Mouse (Mus musculus) spleen, adult 2 months (tissue): ENCODE measurements at regions not wholly inside any gene's neighbourhood (a gene's known extent, or its start where the extent isn't known, plus 50 kb on each side); places are given as distances from the start of the nearest gene placed in this dataset.

Experiments
- DNase-seq, 2 experiments: peaks; one replicate each; pipeline versions ENCODE4 v3.0.0 to v3.0.0-alpha.2; 2012 to 2021; ENCODE audit warnings: low spot score in 2 of 2, low read depth in 1 of 2
- H3K27ac ChIP-seq: fragments of 200-500 bp; 2 replicates; pipeline ENCODE4 v1.5.1; 2012; ENCODE audit warnings: low read length, inconsistent platforms; ENCODE audit not compliant: insufficient read depth
- H3K27me3 ChIP-seq: fragments of 200-500 bp; 2 replicates; pipeline ENCODE4 v1.6.1; 2012; ENCODE audit warnings: mild to moderate bottlenecking, moderate library complexity, low read length, inconsistent platforms; ENCODE audit not compliant: control insufficient read depth, insufficient read depth
- H3K36me3 ChIP-seq: fragments of 200-500 bp; 2 replicates; pipeline ENCODE4 v1.6.1; 2012; ENCODE audit warnings: mild to moderate bottlenecking, low read length, inconsistent platforms; ENCODE audit not compliant: control insufficient read depth, insufficient read depth
- H3K4me1 ChIP-seq: fragments of 200-500 bp; 2 replicates; pipeline ENCODE4 v1.6.1; 2011; ENCODE audit warnings: inconsistent platforms; ENCODE audit not compliant: control insufficient read depth, insufficient read depth, insufficient read length
- H3K4me3 ChIP-seq: fragments of 200-500 bp; 2 replicates; pipeline ENCODE4 v1.5.1; 2011; ENCODE audit warnings: mild to moderate bottlenecking, inconsistent platforms; ENCODE audit not compliant: insufficient read depth, insufficient read length; ENCODE audit errors: extremely low read depth
- CTCF ChIP-seq: fragments of 200-500 bp; IDR thresholded peaks from 2 replicates; pipeline ENCODE4 v1.5.1; 2011; ENCODE audit warnings: mild to moderate bottlenecking, inconsistent platforms; ENCODE audit not compliant: insufficient read depth, insufficient read length, insufficient replicate concordance; ENCODE audit errors: extremely low read depth
- POLR2A ChIP-seq: fragments of 200-500 bp; IDR thresholded peaks from 2 replicates; pipeline ENCODE4 v1.6.1; 2011; ENCODE audit warnings: low read depth, low read length, inconsistent platforms
- WGBS: fragments of 180-500 bp; shearing (Covaris S2); methylation state at CpG from one replicate; pipeline ENCODE4 v1.1.7; 2018; 5-methylcytosine and 5-hydroxymethylcytosine counted together

DNA sequence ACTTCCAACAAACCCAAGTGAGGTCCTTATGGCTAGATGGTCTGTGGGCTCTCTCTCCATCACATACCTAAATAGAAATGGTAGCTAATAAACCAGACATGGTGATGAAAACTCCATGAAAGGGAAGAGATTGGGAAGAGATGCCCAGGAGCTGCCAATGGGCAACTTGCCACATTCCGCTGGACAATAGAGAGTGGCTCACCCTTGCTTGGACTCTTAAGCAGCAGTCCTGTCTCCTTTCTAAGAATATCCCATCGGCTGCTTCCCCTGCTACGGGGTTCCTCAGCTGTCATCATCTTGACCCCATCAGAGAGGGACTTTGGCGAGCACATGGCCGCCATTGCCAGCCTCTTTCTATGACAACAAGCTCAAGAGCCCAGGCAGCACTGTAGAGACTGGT is 193.4 kb upstream of the Spred2 start:
- Histone ChIP-seq H3K27me3 (no peaks in the 10 kb centered on the region), H3K27ac (no peak overlapping the region), H3K4me1 (no peaks in the 10 kb centered on the region), H3K36me3 (no peaks in the 10 kb centered on the region), H3K4me3 (no peak overlapping the region)
- no peak for DNase-seq
- TF ChIP-seq POLR2A: no peak
- no peak for TF ChIP-seq CTCF
- WGBS: 95% methylated on average over 5 of the region's 5 CpGs

DNA sequence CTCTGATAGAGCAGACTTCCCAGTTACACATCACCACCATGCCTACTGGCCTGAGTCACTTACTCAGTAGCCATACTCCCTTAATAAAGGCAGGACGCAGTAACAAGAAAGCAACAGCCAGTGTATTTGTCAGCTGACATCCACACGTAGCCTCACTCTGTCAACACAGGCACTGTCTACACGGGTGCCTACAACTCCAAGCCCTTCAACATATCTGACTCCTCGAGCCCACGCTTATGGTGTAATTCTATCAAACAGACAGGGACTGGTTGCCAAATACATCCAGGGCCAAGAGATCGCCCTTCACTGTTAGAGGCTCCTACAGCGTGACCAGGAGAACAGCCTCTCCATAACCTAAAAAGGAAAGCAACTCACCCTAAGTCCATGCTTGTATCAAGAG is 188.1 kb upstream of the Spred2 start:
- no peaks in the 10 kb centered on the region for H3K4me1 ChIP-seq
- no peak for DNase-seq
- no peaks in the 10 kb centered on the region for H3K36me3 ChIP-seq
- 90% methylated on average over 7 of the region's 7 CpGs for WGBS
- no peaks in the 10 kb centered on the region for H3K27me3 ChIP-seq
- no peak for TF ChIP-seq POLR2A
- H3K4me3 ChIP-seq: no peak overlapping the region
- H3K27ac ChIP-seq: no peak overlapping the region

DNA sequence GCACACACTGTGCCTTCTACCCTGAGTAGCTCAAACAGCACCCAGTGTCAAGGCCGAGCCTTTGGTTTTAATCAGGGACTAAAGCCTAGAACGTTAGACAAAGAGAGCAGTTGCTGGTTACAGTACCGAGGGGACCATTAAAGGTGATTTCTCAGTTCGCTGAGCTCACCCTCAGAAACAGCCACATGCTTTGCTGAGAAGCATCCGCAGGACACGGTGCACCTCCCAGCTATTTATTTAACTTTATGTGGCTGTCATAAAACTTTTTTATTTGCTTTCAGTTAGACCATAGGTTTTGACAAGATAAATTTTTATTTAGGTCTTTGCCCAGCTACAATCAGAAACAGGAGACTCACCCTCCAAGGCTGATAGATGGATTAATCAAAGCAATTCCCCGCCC is 187.2 kb upstream of the Spred2 start:
- Histone ChIP-seq H3K4me3 (no peak overlapping the region), H3K27me3 (no peaks in the 10 kb centered on the region), H3K36me3 (no peaks in the 10 kb centered on the region), H3K27ac (no peak overlapping the region), H3K4me1 (no peaks in the 10 kb centered on the region)
- TF ChIP-seq CTCF (no peak), POLR2A (no peak)
- no peak for DNase-seq
- 76% methylated on average over 7 of the region's 7 CpGs for WGBS

DNA sequence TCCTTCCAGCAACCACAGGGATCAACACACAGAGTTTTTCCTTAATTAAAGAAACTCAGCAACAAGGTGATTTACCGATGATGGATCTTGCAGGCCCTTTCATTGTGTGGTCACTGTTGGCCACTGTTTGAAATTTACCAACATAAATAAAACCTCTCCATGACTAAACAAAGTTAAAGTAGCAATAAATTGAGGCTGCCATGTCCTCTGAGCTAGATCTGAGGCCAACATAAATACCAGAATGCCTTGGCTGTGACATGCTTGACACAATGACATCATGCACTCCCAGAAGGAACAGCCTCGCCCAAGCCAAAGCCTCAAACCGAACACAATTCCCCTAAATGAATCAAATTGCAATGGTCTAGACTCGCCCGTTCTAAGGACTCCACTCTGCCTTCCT is 186.8 kb upstream of the Spred2 start:
- Histone ChIP-seq H3K4me1 (no peaks in the 10 kb centered on the region), H3K4me3 (no peak overlapping the region), H3K27me3 (no peaks in the 10 kb centered on the region), H3K27ac (no peak overlapping the region), H3K36me3 (no peaks in the 10 kb centered on the region)
- WGBS: 70% methylated on average over 5 of the region's 5 CpGs
- DNase-seq: no peak
- TF ChIP-seq CTCF (no peak), POLR2A (no peak)

DNA sequence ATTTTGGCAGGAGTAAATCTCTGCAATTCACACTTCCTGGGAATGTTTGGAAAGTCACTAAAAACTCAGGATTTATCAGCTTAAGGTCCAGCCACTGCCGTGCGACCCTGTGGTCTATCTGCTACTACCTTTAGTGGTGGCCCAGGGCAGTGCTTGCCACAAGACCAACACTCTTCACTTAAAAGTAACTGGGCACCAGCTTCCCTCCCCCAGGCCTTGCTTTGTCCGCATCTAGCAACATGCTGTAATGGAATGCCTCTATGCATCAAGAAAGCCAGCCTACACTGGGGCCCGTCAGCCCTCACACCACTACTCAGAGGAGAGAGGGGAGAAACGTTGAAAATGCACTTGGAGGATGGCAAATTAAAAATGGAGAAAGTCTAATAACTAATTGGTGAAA is 186.4 kb upstream of the Spred2 start:
- H3K4me1 ChIP-seq: no peaks in the 10 kb centered on the region
- H3K36me3 ChIP-seq: no peaks in the 10 kb centered on the region
- H3K27ac ChIP-seq: no peak overlapping the region
- no peaks in the 10 kb centered on the region for H3K27me3 ChIP-seq
- 86% methylated on average over 5 of the region's 5 CpGs for WGBS
- H3K4me3 ChIP-seq: no peak overlapping the region
- TF ChIP-seq CTCF: no peak
- TF ChIP-seq POLR2A: no peak
- no peak for DNase-seq

DNA sequence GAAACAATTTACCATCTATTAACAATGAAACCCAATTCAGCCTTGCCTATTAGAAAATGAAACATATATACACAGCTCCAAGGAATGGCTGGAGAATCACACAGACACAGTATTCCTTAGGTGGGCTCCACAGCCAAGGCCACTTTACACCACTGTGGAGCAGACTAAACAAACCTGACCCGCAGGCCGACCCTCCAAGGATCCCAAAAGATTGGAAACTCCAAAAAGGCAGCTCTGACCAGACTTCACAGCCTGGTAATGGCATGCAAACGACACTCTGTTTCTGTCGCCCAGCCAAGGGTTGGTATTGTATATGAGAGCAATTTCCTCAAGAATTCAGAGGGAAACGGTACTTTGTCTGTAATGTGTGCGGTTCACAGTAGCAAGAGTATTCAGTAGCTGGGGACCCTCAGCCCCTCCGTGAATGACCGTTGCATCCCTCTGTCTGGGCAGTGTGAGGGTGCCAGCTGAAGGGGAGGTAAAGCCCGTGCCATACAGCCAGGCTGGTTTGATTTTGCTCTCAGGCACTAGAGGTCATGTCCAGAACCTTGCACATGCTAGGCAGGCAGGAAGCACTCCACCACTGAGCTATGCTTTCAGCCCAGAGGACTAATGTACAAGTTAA is 184.5 kb upstream of the Spred2 start:
- TF ChIP-seq CTCF (no peak), POLR2A (no peak)

DNA sequence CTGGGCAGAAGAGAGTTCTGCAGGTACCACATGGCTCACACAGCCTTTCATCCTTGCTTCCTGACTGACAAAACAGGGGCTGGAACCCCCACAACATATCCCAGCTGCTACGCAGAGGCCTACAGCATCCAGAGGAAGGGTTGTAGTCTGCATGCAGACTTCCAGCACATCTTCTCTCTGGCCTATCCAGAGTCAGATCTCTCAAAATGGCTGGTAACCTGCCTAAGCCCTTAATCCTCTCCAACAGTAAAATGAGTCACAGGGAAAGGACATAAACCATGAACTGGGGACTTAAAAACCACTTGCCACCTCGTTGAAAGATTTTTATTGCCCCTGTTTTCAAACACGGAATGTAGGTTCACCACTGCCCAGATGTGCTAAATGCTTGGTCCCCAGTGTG is 183.6 kb upstream of the Spred2 start:
- Histone ChIP-seq H3K4me1 (no peaks in the 10 kb centered on the region), H3K27ac (no peak overlapping the region), H3K4me3 (no peak overlapping the region), H3K36me3 (no peaks in the 10 kb centered on the region), H3K27me3 (no peaks in the 10 kb centered on the region)
- DNase-seq: no peak
- WGBS: 74% methylated on average over 3 of the region's 3 CpGs
- TF ChIP-seq POLR2A (no peak), CTCF (no peak)

More for the DNA sequence above, 184.5 kb upstream of the Spred2 start:
- no peaks in the 10 kb centered on the region for H3K4me1 ChIP-seq
- no peaks in the 10 kb centered on the region for H3K27me3 ChIP-seq
- DNase-seq: no peak
- H3K27ac ChIP-seq: no peak overlapping the region
- 74% methylated on average over 9 of the region's 9 CpGs for WGBS
- H3K4me3 ChIP-seq: no peak overlapping the region
- no peaks in the 10 kb centered on the region for H3K36me3 ChIP-seq
